Mouse (Mus musculus): ENCODE data around the gene Plcb2. TPM values are rescaled to one million over a fixed set of nuclear protein-coding genes. Genes with fewer than 3 reads are reported as not detected.

Plcb2 gene
- total RNA-seq, 2 experiments from 2014 or later = 3.0 to 3.1 TPM

- no peak for DNase-seq (ENCODE audit: low spot score in 2 of 2)
Measured at GRCm38 (mm10) chr2:118751896-118752791, 23.9 kb upstream of the Plcb2 start.

GRCm38 (mm10) chr2:118750476-118750875, 22.2 kb upstream of the Plcb2 start:
- no peak for DNase-seq (ENCODE audit: low spot score in 2 of 2)

GRCm38 (mm10) chr2:118749341-118749884, 21.2 kb upstream of the Plcb2 start:
- no peak for DNase-seq (ENCODE audit: low spot score in 2 of 2)

GRCm38 (mm10) chr2:118747301-118747960, 19.2 kb upstream of the Plcb2 start:
- DNase-seq (ENCODE audit: low spot score in 2 of 2) = no peak

GRCm38 (mm10) chr2:118745915-118746901, 18.0 kb upstream of the Plcb2 start:
- peak in 1 of 2 experiments; percentile 33 for DNase-seq (ENCODE audit: low spot score in 2 of 2)

- peak; percentile 85 to 91 for DNase-seq (ENCODE audit: low spot score in 2 of 2)
Measured at GRCm38 (mm10) chr2:118745232-118745884, 17.1 kb upstream of the Plcb2 start, which contains the start of gene Inafm2. TSS of gene Inafm2 (plus strand) at chr2:118745758.

GRCm38 (mm10) chr2:118744621-118745020, 16.4 kb upstream of the Plcb2 start:
- no peak for DNase-seq (ENCODE audit: low spot score in 2 of 2)

- DNase-seq (ENCODE audit: low spot score in 2 of 2) = no peak
Measured at GRCm38 (mm10) chr2:118743261-118743943, 15.2 kb upstream of the Plcb2 start.

- peak in 1 of 2 experiments; percentile 44 for DNase-seq (ENCODE audit: low spot score in 2 of 2)
Measured at GRCm38 (mm10) chr2:118741183-118741582, 12.9 kb upstream of the Plcb2 start.

- DNase-seq (ENCODE audit: low spot score in 2 of 2) = no peak
Measured at GRCm38 (mm10) chr2:118740341-118740740, 12.1 kb upstream of the Plcb2 start.

GRCm38 (mm10) chr2:118733341-118733740, 5.1 kb upstream of the Plcb2 start:
- DNase-seq (ENCODE audit: low spot score in 2 of 2) = no peak

- DNase-seq (ENCODE audit: low spot score in 2 of 2) = no peak
Measured at GRCm38 (mm10) chr2:118731981-118732380, 3.7 kb upstream of the Plcb2 start.

- DNase-seq (ENCODE audit: low spot score in 2 of 2) = peak; percentile 75 to 83
Measured at GRCm38 (mm10) chr2:118730622-118730915, 2.3 kb upstream of the Plcb2 start.

GRCm38 (mm10) chr2:118729816-118730621, 1.8 kb upstream of the Plcb2 start:
- no peak for DNase-seq (ENCODE audit: low spot score in 2 of 2)

- no peak for DNase-seq (ENCODE audit: low spot score in 2 of 2)
Measured at GRCm38 (mm10) chr2:118729194-118729593, 956 bp upstream of the Plcb2 start.

GRCm38 (mm10) chr2:118727911-118728310, 327 bp downstream of the Plcb2 start:
- no peak for DNase-seq (ENCODE audit: low spot score in 2 of 2)

GRCm38 (mm10) chr2:118726873-118727272, 1.4 kb downstream of the Plcb2 start:
- no peak for DNase-seq (ENCODE audit: low spot score in 2 of 2)

- DNase-seq (ENCODE audit: low spot score in 2 of 2) = no peak
Measured at GRCm38 (mm10) chr2:118725511-118725910, 2.7 kb downstream of the Plcb2 start.
